Mouse (Mus musculus): ENCODE measurements at regions not wholly inside any gene's neighbourhood (a gene's known extent, or its start where the extent isn't known, plus 50 kb on each side); places are given as distances from the start of the nearest gene placed in this dataset.
A peak's percentile ranks its signal among the peaks of the same experiment; 100 is the strongest.

GRCm38 (mm10) chr9:94589672-94590071 lies 51.8 kb upstream of the 1190002N15Rik start:
- Histone ChIP-seq H3K36me3 (ENCODE audit: control insufficient read depth, insufficient read depth, low read length) (no peaks in the 10 kb centered on the region), H3K4me3 (ENCODE audit: low read depth, low read length) (no peak overlapping the region), H3K9me3 (ENCODE audit: control insufficient read depth, low read length) (no peaks in the 10 kb centered on the region), H3K4me2 (replicated peaks; ENCODE audit: low read depth, low read length) (no peak overlapping the region), H3K27me3 (ENCODE audit: control insufficient read depth, insufficient read depth, low read length) (no peaks in the 10 kb centered on the region), H3K4me1 (replicated peaks; ENCODE audit: control insufficient read depth, insufficient read depth, low read length) (no peaks in the 10 kb centered on the region), H3K27ac (ENCODE audit: low read depth, low read length) (no peak overlapping the region), H3K9ac (ENCODE audit: low read depth, low read length) (no peak overlapping the region)
- WGBS: 97% methylated on average over 2 of the region's 2 CpGs
- DNase-seq (ENCODE audit: low spot score): no peak
- no peak for ATAC-seq (ENCODE audit: low FRiP score)

- no peaks in the 10 kb centered on the region for H3K4me1 ChIP-seq (replicated peaks; ENCODE audit: control insufficient read depth, insufficient read depth, low read length)
- WGBS: 92% methylated on average over 2 of the region's 2 CpGs
- ATAC-seq (ENCODE audit: low FRiP score): no peak
- no peaks in the 10 kb centered on the region for H3K9me3 ChIP-seq (ENCODE audit: control insufficient read depth, low read length)
- H3K27me3 ChIP-seq (ENCODE audit: control insufficient read depth, insufficient read depth, low read length): no peaks in the 10 kb centered on the region
- H3K36me3 ChIP-seq (ENCODE audit: control insufficient read depth, insufficient read depth, low read length): no peaks in the 10 kb centered on the region
- no peak overlapping the region for H3K4me3 ChIP-seq (ENCODE audit: low read depth, low read length)
- no peak overlapping the region for H3K4me2 ChIP-seq (replicated peaks; ENCODE audit: low read depth, low read length)
- H3K27ac ChIP-seq (ENCODE audit: low read depth, low read length): no peak overlapping the region
- no peak for DNase-seq (ENCODE audit: low spot score)
- H3K9ac ChIP-seq (ENCODE audit: low read depth, low read length): no peak overlapping the region
Measured at GRCm38 (mm10) chr9:94604993-94605392, 64.7 kb upstream of the Slc9a9 start.

- WGBS: 72% methylated on average over 2 of the region's 2 CpGs
- no peak overlapping the region for H3K4me3 ChIP-seq (ENCODE audit: low read depth, low read length)
- no peak overlapping the region for H3K9ac ChIP-seq (ENCODE audit: low read depth, low read length)
- no peaks in the 10 kb centered on the region for H3K9me3 ChIP-seq (ENCODE audit: control insufficient read depth, low read length)
- no peaks in the 10 kb centered on the region for H3K27me3 ChIP-seq (ENCODE audit: control insufficient read depth, insufficient read depth, low read length)
- ATAC-seq (ENCODE audit: low FRiP score) (no peak), DNase-seq (ENCODE audit: low spot score) (no peak)
- H3K27ac ChIP-seq (ENCODE audit: low read depth, low read length): no peak overlapping the region
- H3K4me2 ChIP-seq (replicated peaks; ENCODE audit: low read depth, low read length): no peak overlapping the region
- H3K36me3 ChIP-seq (ENCODE audit: control insufficient read depth, insufficient read depth, low read length): no peaks in the 10 kb centered on the region
- H3K4me1 ChIP-seq (replicated peaks; ENCODE audit: control insufficient read depth, insufficient read depth, low read length): no peaks in the 10 kb centered on the region
Measured at GRCm38 (mm10) chr9:94606422-94606821, 63.3 kb upstream of the Slc9a9 start.

- H3K27ac ChIP-seq (ENCODE audit: low read depth, low read length): no peak overlapping the region
- H3K36me3 ChIP-seq (ENCODE audit: control insufficient read depth, insufficient read depth, low read length): no peaks in the 10 kb centered on the region
- DNase-seq (ENCODE audit: low spot score) (no peak), ATAC-seq (ENCODE audit: low FRiP score) (no peak)
- H3K27me3 ChIP-seq (ENCODE audit: control insufficient read depth, insufficient read depth, low read length): no peaks in the 10 kb centered on the region
- 86% methylated on average over 13 of the region's 13 CpGs for WGBS
- no peaks in the 10 kb centered on the region for H3K9me3 ChIP-seq (ENCODE audit: control insufficient read depth, low read length)
- H3K4me1 ChIP-seq (replicated peaks; ENCODE audit: control insufficient read depth, insufficient read depth, low read length): no peaks in the 10 kb centered on the region
- no peak overlapping the region for H3K4me3 ChIP-seq (ENCODE audit: low read depth, low read length)
- no peak overlapping the region for H3K4me2 ChIP-seq (replicated peaks; ENCODE audit: low read depth, low read length)
- no peak overlapping the region for H3K9ac ChIP-seq (ENCODE audit: low read depth, low read length)
Measured at GRCm38 (mm10) chr9:94607011-94607749, 62.5 kb upstream of the Slc9a9 start.

- H3K27me3 ChIP-seq (ENCODE audit: control insufficient read depth, insufficient read depth, low read length): no peaks in the 10 kb centered on the region
- no peaks in the 10 kb centered on the region for H3K9me3 ChIP-seq (ENCODE audit: control insufficient read depth, low read length)
- H3K27ac ChIP-seq (ENCODE audit: low read depth, low read length): no peak overlapping the region
- H3K36me3 ChIP-seq (ENCODE audit: control insufficient read depth, insufficient read depth, low read length): no peaks in the 10 kb centered on the region
- H3K4me1 ChIP-seq (replicated peaks; ENCODE audit: control insufficient read depth, insufficient read depth, low read length): no peaks in the 10 kb centered on the region
- no peak for DNase-seq (ENCODE audit: low spot score)
- no peak overlapping the region for H3K4me2 ChIP-seq (replicated peaks; ENCODE audit: low read depth, low read length)
- ATAC-seq (ENCODE audit: low FRiP score): no peak
- no peak overlapping the region for H3K4me3 ChIP-seq (ENCODE audit: low read depth, low read length)
- 77% methylated on average over 2 of the region's 2 CpGs for WGBS
- H3K9ac ChIP-seq (ENCODE audit: low read depth, low read length): no peak overlapping the region
Measured at GRCm38 (mm10) chr9:94607750-94608106, 62.0 kb upstream of the Slc9a9 start.

GRCm38 (mm10) chr9:94610101-94610500 lies 59.6 kb upstream of the Slc9a9 start:
- DNase-seq (ENCODE audit: low spot score): no peak
- H3K27ac ChIP-seq (ENCODE audit: low read depth, low read length): no peak overlapping the region
- no peaks in the 10 kb centered on the region for H3K36me3 ChIP-seq (ENCODE audit: control insufficient read depth, insufficient read depth, low read length)
- H3K4me1 ChIP-seq (replicated peaks; ENCODE audit: control insufficient read depth, insufficient read depth, low read length): no peaks in the 10 kb centered on the region
- H3K9me3 ChIP-seq (ENCODE audit: control insufficient read depth, low read length): no peaks in the 10 kb centered on the region
- ATAC-seq (ENCODE audit: low FRiP score): no peak
- no peaks in the 10 kb centered on the region for H3K27me3 ChIP-seq (ENCODE audit: control insufficient read depth, insufficient read depth, low read length)
- no peak overlapping the region for H3K4me3 ChIP-seq (ENCODE audit: low read depth, low read length)
- WGBS: 82% methylated on average over 3 of the region's 3 CpGs
- H3K4me2 ChIP-seq (replicated peaks; ENCODE audit: low read depth, low read length): no peak overlapping the region
- no peak overlapping the region for H3K9ac ChIP-seq (ENCODE audit: low read depth, low read length)

- ATAC-seq (ENCODE audit: low FRiP score) (peak; percentile 69; the same call in 1 of the 2 replicates), DNase-seq (ENCODE audit: low spot score) (peak; percentile 25)
- Histone ChIP-seq H3K36me3 (ENCODE audit: control insufficient read depth, insufficient read depth, low read length) (no peaks in the 10 kb centered on the region), H3K4me2 (replicated peaks; ENCODE audit: low read depth, low read length) (no peak overlapping the region), H3K9ac (ENCODE audit: low read depth, low read length) (no peak overlapping the region), H3K4me1 (replicated peaks; ENCODE audit: control insufficient read depth, insufficient read depth, low read length) (no peaks in the 10 kb centered on the region), H3K27me3 (ENCODE audit: control insufficient read depth, insufficient read depth, low read length) (no peaks in the 10 kb centered on the region), H3K27ac (ENCODE audit: low read depth, low read length) (no peak overlapping the region), H3K4me3 (ENCODE audit: low read depth, low read length) (no peak overlapping the region), H3K9me3 (ENCODE audit: control insufficient read depth, low read length) (no peaks in the 10 kb centered on the region)
- WGBS: 54% methylated on average over 5 of the region's 5 CpGs
Measured at GRCm38 (mm10) chr9:94610600-94611337, 58.9 kb upstream of the Slc9a9 start.

GRCm38 (mm10) chr9:94613891-94614671 lies 55.6 kb upstream of the Slc9a9 start:
- Histone ChIP-seq H3K4me3 (ENCODE audit: low read depth, low read length) (no peak overlapping the region), H3K9me3 (ENCODE audit: control insufficient read depth, low read length) (no peaks in the 10 kb centered on the region), H3K4me1 (replicated peaks; ENCODE audit: control insufficient read depth, insufficient read depth, low read length) (no peaks in the 10 kb centered on the region), H3K27ac (ENCODE audit: low read depth, low read length) (no peak overlapping the region), H3K9ac (ENCODE audit: low read depth, low read length) (no peak overlapping the region), H3K4me2 (replicated peaks; ENCODE audit: low read depth, low read length) (no peak overlapping the region), H3K27me3 (ENCODE audit: control insufficient read depth, insufficient read depth, low read length) (no peaks in the 10 kb centered on the region), H3K36me3 (ENCODE audit: control insufficient read depth, insufficient read depth, low read length) (no peaks in the 10 kb centered on the region)
- WGBS: 47% methylated on average over 6 of the region's 6 CpGs
- peak; percentile 63; the same call in 1 of the 2 replicates for ATAC-seq (ENCODE audit: low FRiP score)
- DNase-seq (ENCODE audit: low spot score): peak; percentile 57

Data from hindbrain, embryonic 11.5 days (tissue).